Mouse (Mus musculus) myocyte (in vitro differentiated cells): ENCODE data around the gene Irx3. TPM values are rescaled to one million over a fixed set of nuclear protein-coding genes. Genes with fewer than 3 reads are reported as not detected.

ENCODE experiments used
- H3K27me3 ChIP-seq: one replicate; pipeline ENCODE4 v1.6.1; 2011; ENCODE audit not compliant: control insufficient read depth, insufficient read depth, insufficient read length
- H3K36me3 ChIP-seq: one replicate; pipeline ENCODE4 v1.6.1; 2011; ENCODE audit not compliant: control insufficient read depth, insufficient read depth
- H3K4me2 ChIP-seq: one replicate; pipeline ENCODE4 v1.6.1; 2011; ENCODE audit warnings: low read depth, control low read depth
- H3K4me3 ChIP-seq: one replicate; pipeline ENCODE4 v1.5.1; 2011; ENCODE audit warnings: mild to moderate bottlenecking, control low read depth, moderate library complexity
- H3K79me2 ChIP-seq: one replicate; pipeline ENCODE4 v1.6.1; 2011; ENCODE audit not compliant: control insufficient read depth, insufficient read depth
- H3ac ChIP-seq: one replicate; pipeline ENCODE4 v1.6.1; 2011; ENCODE audit not compliant: control insufficient read depth, insufficient read length
- CEBPB ChIP-seq: IDR thresholded peaks from 2 replicates; pipeline ENCODE4 v1.6.1; 2011; ENCODE audit warnings: mild to moderate bottlenecking, moderate library complexity; ENCODE audit not compliant: poor library complexity, insufficient read depth, severe bottlenecking
- E2F4 ChIP-seq: IDR thresholded peaks from one replicate; pipeline ENCODE4 v1.6.1; 2011; ENCODE audit warnings: mild to moderate bottlenecking, control low read depth, moderate library complexity; ENCODE audit not compliant: insufficient read depth
- MAX ChIP-seq: IDR thresholded peaks from one replicate; pipeline ENCODE4 v1.6.1; 2011; ENCODE audit warnings: low read depth, mild to moderate bottlenecking, control low read depth
- MYOD1 ChIP-seq, 3 experiments: IDR thresholded peaks; one replicate each; pipeline ENCODE4 v1.6.1; 2011; ENCODE audit warnings: control low read depth in 2 of 3, low read depth in 2 of 3, mild to moderate bottlenecking in 2 of 3, moderate library complexity in 1 of 3; ENCODE audit not compliant: insufficient read length in 2 of 3, control insufficient read depth in 1 of 3
- MYOG ChIP-seq, 3 experiments: IDR thresholded peaks; one replicate each; pipeline ENCODE4 v1.6.1; 2011; ENCODE audit warnings: control low read depth in 2 of 3, low read depth in 2 of 3, mild to moderate bottlenecking in 2 of 3; ENCODE audit not compliant: insufficient read length in 2 of 3, control insufficient read depth in 1 of 3, insufficient read depth in 1 of 3
- POLR2A ChIP-seq: IDR thresholded peaks from one replicate; pipeline ENCODE4 v1.6.1; 2011; ENCODE audit warnings: low read depth, mild to moderate bottlenecking, control low read depth, moderate library complexity; ENCODE audit not compliant: insufficient read length
- POLR2AphosphoS2 ChIP-seq: IDR thresholded peaks from one replicate; pipeline ENCODE4 v1.6.1; 2011; ENCODE audit warnings: low read depth, control low read depth; ENCODE audit not compliant: insufficient read length
- REST ChIP-seq: IDR thresholded peaks from one replicate; pipeline ENCODE4 v1.6.1; 2011; ENCODE audit warnings: mild to moderate bottlenecking, control low read depth, moderate library complexity; ENCODE audit not compliant: insufficient read depth, insufficient read length
- SRF ChIP-seq: IDR thresholded peaks from one replicate; pipeline ENCODE4 v1.6.1; 2011; ENCODE audit warnings: low read depth; ENCODE audit not compliant: control insufficient read depth, insufficient read length
- TCF12 ChIP-seq: IDR thresholded peaks from one replicate; pipeline ENCODE4 v1.6.1; 2011; ENCODE audit warnings: mild to moderate bottlenecking, control low read depth; ENCODE audit not compliant: poor library complexity, insufficient read depth, severe bottlenecking
- TCF3 ChIP-seq: IDR thresholded peaks from one replicate; pipeline ENCODE4 v1.6.1; 2011; ENCODE audit warnings: low read depth, control low read depth; ENCODE audit not compliant: insufficient read length
- USF1 ChIP-seq: IDR thresholded peaks from one replicate; pipeline ENCODE4 v1.6.1; 2011; ENCODE audit warnings: low read depth, mild to moderate bottlenecking, control low read depth, moderate library complexity
- polyA plus RNA-seq: library from polyadenylated mRNA; unstranded; fragments of >200 nt; fragmentation: generic; extraction: Trizol; gene quantifications from one replicate; pipeline ENCODE4 v1.2.1, GENCODE M21; 2012; ENCODE audit warnings: missing spikeins

Irx3 gene
- polyA plus RNA-seq, 1 experiment, result 26.4 TPM

GRCm38 (mm10) chr8:91787194-91787895 lies 14.5 kb downstream of the Irx3 start:
- Histone ChIP-seq H3K4me3 (no peak overlapping the region), H3ac (no peak overlapping the region), H3K4me2 (no peak overlapping the region), H3K79me2 (no peaks in the 10 kb centered on the region), H3K36me3 (no peaks in the 10 kb centered on the region), H3K27me3 (no peaks in the 10 kb centered on the region)
- no peak for TF ChIP-seq POLR2A
- TF ChIP-seq E2F4, result no peak
- no peak for TF ChIP-seq MYOG (IDR thresholded peaks at IDR 0.05; ENCODE audit: control insufficient read depth in 1 of 3, insufficient read depth in 1 of 3, insufficient read length in 2 of 3, low read depth in 2 of 3)
- TF ChIP-seq REST, result no peak
- no peak for TF ChIP-seq MYOD1 (IDR thresholded peaks at IDR 0.05; ENCODE audit: control insufficient read depth in 1 of 3, insufficient read length in 2 of 3, low read depth in 2 of 3)
- no peak for TF ChIP-seq MAX
- TF ChIP-seq SRF, result no peak
- no peak for TF ChIP-seq TCF3
- no peak for TF ChIP-seq CEBPB

GRCm38 (mm10) chr8:91782940-91783339 lies 18.9 kb downstream of the Irx3 start:
- H3K79me2 ChIP-seq, result no peaks in the 10 kb centered on the region
- H3K36me3 ChIP-seq, result no peaks in the 10 kb centered on the region
- no peak overlapping the region for H3K4me2 ChIP-seq
- TF ChIP-seq MYOD1 (IDR thresholded peaks at IDR 0.05; ENCODE audit: control insufficient read depth in 1 of 3, insufficient read length in 2 of 3, low read depth in 2 of 3), result no peak
- H3K27me3 ChIP-seq, result no peaks in the 10 kb centered on the region
- H3ac ChIP-seq, result no peak overlapping the region
- H3K4me3 ChIP-seq, result no peak overlapping the region

- H3K27me3 ChIP-seq, result no peaks in the 10 kb centered on the region
- no peak overlapping the region for H3ac ChIP-seq
- H3K4me3 ChIP-seq, result no peak overlapping the region
- no peaks in the 10 kb centered on the region for H3K36me3 ChIP-seq
- H3K4me2 ChIP-seq, result no peak overlapping the region
- no peaks in the 10 kb centered on the region for H3K79me2 ChIP-seq
- TF ChIP-seq POLR2A (no peak), TCF12 (no peak), MAX (no peak), USF1 (no peak), REST (no peak), POLR2AphosphoS2 (no peak), SRF (no peak), MYOD1 (IDR thresholded peaks at IDR 0.05; ENCODE audit: control insufficient read depth in 1 of 3, insufficient read length in 2 of 3, low read depth in 2 of 3) (no peak), TCF3 (no peak), MYOG (IDR thresholded peaks at IDR 0.05; ENCODE audit: control insufficient read depth in 1 of 3, insufficient read depth in 1 of 3, insufficient read length in 2 of 3, low read depth in 2 of 3) (no peak), E2F4 (no peak), CEBPB (no peak)
These were observed 19.7 kb downstream of the Irx3 start for GRCm38 (mm10) chr8:91782201-91782600.

GRCm38 (mm10) chr8:91780648-91781047 lies 21.2 kb downstream of the Irx3 start:
- Histone ChIP-seq H3K4me3 (no peak overlapping the region), H3K27me3 (no peaks in the 10 kb centered on the region), H3K4me2 (no peak overlapping the region), H3K36me3 (no peaks in the 10 kb centered on the region), H3K79me2 (no peaks in the 10 kb centered on the region), H3ac (no peak overlapping the region)
- TF ChIP-seq TCF12 (no peak), MYOG (IDR thresholded peaks at IDR 0.05; ENCODE audit: control insufficient read depth in 1 of 3, insufficient read depth in 1 of 3, insufficient read length in 2 of 3, low read depth in 2 of 3) (no peak), USF1 (no peak), E2F4 (no peak), REST (no peak), CEBPB (no peak), MAX (no peak), POLR2AphosphoS2 (no peak), MYOD1 (IDR thresholded peaks at IDR 0.05; ENCODE audit: control insufficient read depth in 1 of 3, insufficient read length in 2 of 3, low read depth in 2 of 3) (no peak), POLR2A (no peak), SRF (no peak)

GRCm38 (mm10) chr8:91768857-91769256 lies 33.0 kb downstream of the Irx3 start:
- Histone ChIP-seq H3K4me2 (peak overlapping the region; percentile 40), H3K36me3 (no peaks in the 10 kb centered on the region), H3K27me3 (no peaks in the 10 kb centered on the region), H3K79me2 (no peaks in the 10 kb centered on the region), H3K4me3 (no peak overlapping the region), H3ac (no peak overlapping the region)
- peak; percentile 32 for TF ChIP-seq POLR2A
- TF ChIP-seq CEBPB, result peak; percentile 69; the same call in 1 of the 2 replicates
- TF ChIP-seq E2F4, result no peak
- no peak for TF ChIP-seq MYOG (IDR thresholded peaks at IDR 0.05; ENCODE audit: control insufficient read depth in 1 of 3, insufficient read depth in 1 of 3, insufficient read length in 2 of 3, low read depth in 2 of 3)
- no peak for TF ChIP-seq MAX
- no peak for TF ChIP-seq TCF12
- TF ChIP-seq POLR2AphosphoS2, result no peak
- TF ChIP-seq MYOD1 (IDR thresholded peaks at IDR 0.05; ENCODE audit: control insufficient read depth in 1 of 3, insufficient read length in 2 of 3, low read depth in 2 of 3), result no peak
